Mouse (Mus musculus): ENCODE results near the gene Bach2. TPM values are rescaled to one million over a fixed set of nuclear protein-coding genes. Genes with fewer than 3 reads are reported as not detected.
A peak's percentile ranks its signal among the peaks of the same experiment; 100 is the strongest.

Gene Bach2
- polyA plus RNA-seq, 1 experiment = 57.6 TPM

DNA sequence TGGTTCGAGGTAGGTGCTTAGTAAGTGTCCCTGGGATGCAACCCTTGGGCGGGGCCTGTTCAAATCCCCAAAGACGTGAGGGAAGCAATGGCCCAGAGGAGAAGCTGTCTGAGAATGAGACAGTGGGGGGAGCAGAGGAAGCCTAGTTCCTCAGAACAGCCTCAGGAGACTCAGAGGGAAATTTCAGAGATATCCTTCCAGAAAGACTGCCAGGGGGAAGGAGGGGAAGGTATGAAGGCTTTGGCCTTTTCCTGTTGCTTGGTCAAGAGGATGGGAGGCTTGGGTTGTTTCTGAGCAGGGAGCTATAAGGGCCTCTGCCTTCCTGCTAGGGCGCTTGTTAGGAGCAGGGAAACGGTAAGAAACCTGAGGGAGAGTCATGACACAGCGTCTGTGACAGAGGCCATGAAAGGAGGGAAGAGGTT is 137.9 kb downstream of the Bach2 start:
- Histone ChIP-seq H3K4me3 (replicated peaks; ENCODE audit: control insufficient read depth, low read depth, low read length) (no peak overlapping the region), H3K4me1 (ENCODE audit: control insufficient read depth, insufficient read depth, low read length) (peaks cover 5% of the 10 kb centered on the region; the same call in 1 of the 2 replicates), H3K27ac (ENCODE audit: control insufficient read depth, insufficient read depth, low read depth, low read length, poor library complexity) (no peak overlapping the region)
- WGBS = 46% methylated on average over 6 of the region's 6 CpGs
- no peak for TF ChIP-seq CTCF (IDR thresholded peaks at IDR 0.05; ENCODE audit: control insufficient read depth, insufficient read depth, low read length)
- TF ChIP-seq POLR2A (IDR thresholded peaks at IDR 0.05; ENCODE audit: borderline replicate concordance, control insufficient read depth, low read depth, low read length) = no peak

DNA sequence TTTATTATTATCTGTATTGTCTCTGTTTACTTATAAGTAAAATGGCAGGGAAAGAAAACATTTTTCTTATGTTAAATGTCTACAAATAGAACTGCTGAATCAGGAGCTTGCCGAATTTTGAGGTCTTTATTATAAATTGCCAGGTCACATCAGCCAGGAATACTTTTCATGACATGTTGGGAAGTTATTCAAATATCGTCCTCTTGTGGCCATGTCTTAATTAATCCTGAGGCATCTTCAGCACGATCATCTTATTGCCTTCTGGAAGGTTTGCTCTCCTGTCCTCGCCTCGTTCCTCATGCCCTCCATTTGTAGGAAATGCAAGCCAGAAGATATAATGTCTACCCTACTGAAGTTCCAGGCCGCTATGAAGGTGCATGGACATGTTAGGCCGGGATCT is 140.5 kb downstream of the Bach2 start:
- H3K4me1 ChIP-seq (ENCODE audit: control insufficient read depth, insufficient read depth, low read length) = no peaks in the 10 kb centered on the region
- TF ChIP-seq POLR2A (IDR thresholded peaks at IDR 0.05; ENCODE audit: borderline replicate concordance, control insufficient read depth, low read depth, low read length) (no peak), CTCF (IDR thresholded peaks at IDR 0.05; ENCODE audit: control insufficient read depth, insufficient read depth, low read length) (no peak)
- no peak overlapping the region for H3K4me3 ChIP-seq (replicated peaks; ENCODE audit: control insufficient read depth, low read depth, low read length)
- 73% methylated on average over 7 of the region's 7 CpGs for WGBS
- H3K27ac ChIP-seq (ENCODE audit: control insufficient read depth, insufficient read depth, low read depth, low read length, poor library complexity) = no peak overlapping the region

DNA sequence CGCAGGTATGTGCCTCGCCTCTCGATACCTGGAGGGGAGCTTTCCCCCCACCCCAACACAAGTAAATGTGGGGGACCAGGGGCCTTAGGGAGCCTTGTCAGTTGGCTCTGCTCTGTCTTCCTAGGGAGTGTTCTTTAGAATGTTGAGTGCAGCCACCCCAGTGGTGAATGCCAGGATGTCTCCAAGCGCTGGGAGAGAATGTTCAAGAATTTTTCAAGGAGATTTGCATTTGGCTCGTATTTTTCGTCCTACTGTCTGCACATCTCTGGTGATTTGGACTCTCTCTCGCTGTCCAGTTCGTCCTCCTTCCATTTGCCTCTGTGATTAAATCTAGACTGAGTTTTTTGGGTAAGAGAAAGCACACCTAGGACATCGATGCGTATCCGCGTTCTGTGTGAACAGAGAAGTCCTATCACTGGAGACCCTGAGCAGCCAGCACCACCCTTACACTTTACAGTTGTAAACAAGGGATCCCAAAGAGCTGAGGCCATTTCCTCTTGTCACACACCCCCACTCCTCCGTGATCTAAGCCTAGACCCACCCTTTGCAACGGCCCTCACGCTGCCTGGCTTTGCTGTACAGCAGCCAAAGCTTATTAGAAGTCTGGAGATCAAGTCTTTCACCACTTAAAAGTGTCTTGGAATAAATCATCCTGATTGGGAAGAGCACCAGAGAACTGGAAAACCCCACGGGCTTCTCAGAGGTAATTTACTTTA is 143.2 kb downstream of the Bach2 start:
- TF ChIP-seq POLR2A (IDR thresholded peaks at IDR 0.05; ENCODE audit: borderline replicate concordance, control insufficient read depth, low read depth, low read length) = no peak
- TF ChIP-seq CTCF (IDR thresholded peaks at IDR 0.05; ENCODE audit: control insufficient read depth, insufficient read depth, low read length) = no peak
- Histone ChIP-seq H3K27ac (ENCODE audit: control insufficient read depth, insufficient read depth, low read depth, low read length, poor library complexity) (no peak overlapping the region), H3K4me1 (ENCODE audit: control insufficient read depth, insufficient read depth, low read length) (peaks cover 2% of the 10 kb centered on the region), H3K4me3 (replicated peaks; ENCODE audit: control insufficient read depth, low read depth, low read length) (no peak overlapping the region)
- 80% methylated on average over 16 of the region's 16 CpGs for WGBS

DNA sequence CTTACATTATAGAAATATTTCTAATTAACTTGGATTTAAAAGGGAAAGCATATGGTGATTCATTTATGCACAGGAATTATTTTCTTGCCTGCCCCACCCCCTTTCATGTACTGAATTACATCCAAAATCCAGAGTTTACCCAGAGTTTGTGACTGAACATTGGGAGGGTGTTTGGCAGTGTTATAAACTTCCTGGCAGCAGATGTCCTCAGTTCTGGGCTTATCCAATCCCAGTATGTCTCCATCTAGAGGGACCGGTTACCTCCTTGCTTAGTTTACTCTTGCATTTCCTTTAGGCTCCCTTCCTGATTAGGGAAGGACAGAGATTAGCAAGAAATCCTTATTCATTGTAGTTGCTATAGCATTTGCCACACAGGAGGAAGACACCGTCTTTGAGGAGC is 146.5 kb downstream of the Bach2 start:
- Histone ChIP-seq H3K4me1 (ENCODE audit: control insufficient read depth, insufficient read depth, low read length) (peaks cover 4% of the 10 kb centered on the region), H3K27ac (ENCODE audit: control insufficient read depth, insufficient read depth, low read depth, low read length, poor library complexity) (no peak overlapping the region), H3K4me3 (replicated peaks; ENCODE audit: control insufficient read depth, low read depth, low read length) (no peak overlapping the region)
- no peak for TF ChIP-seq CTCF (IDR thresholded peaks at IDR 0.05; ENCODE audit: control insufficient read depth, insufficient read depth, low read length)
- TF ChIP-seq POLR2A (IDR thresholded peaks at IDR 0.05; ENCODE audit: borderline replicate concordance, control insufficient read depth, low read depth, low read length) = no peak
- WGBS = 60% methylated on average over 2 of the region's 2 CpGs

DNA sequence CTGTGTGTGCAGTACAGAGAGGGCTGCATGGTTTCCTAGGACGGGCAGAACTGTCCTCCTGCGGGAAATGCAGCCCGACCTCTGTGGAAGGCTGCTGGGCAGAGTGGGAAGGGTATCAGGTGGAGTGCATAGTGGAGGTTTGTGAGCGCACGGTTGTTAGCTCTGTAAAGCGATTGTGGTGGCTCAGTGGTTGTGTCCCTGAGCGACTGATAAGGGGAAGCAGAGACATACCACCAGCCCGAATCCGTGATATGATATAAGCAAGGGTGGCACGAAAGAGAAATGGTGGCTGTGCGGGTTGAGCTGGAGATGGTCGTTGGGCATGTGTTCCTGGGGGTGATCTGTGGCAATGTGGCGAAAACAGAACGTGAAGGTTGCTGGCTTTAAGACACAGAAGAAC is 147.0 kb downstream of the Bach2 start:
- WGBS = 61% methylated on average over 14 of the region's 14 CpGs
- Histone ChIP-seq H3K4me1 (ENCODE audit: control insufficient read depth, insufficient read depth, low read length) (peaks cover 4% of the 10 kb centered on the region), H3K27ac (ENCODE audit: control insufficient read depth, insufficient read depth, low read depth, low read length, poor library complexity) (no peak overlapping the region), H3K4me3 (replicated peaks; ENCODE audit: control insufficient read depth, low read depth, low read length) (no peak overlapping the region)
- TF ChIP-seq CTCF (IDR thresholded peaks at IDR 0.05; ENCODE audit: control insufficient read depth, insufficient read depth, low read length) (no peak), POLR2A (IDR thresholded peaks at IDR 0.05; ENCODE audit: borderline replicate concordance, control insufficient read depth, low read depth, low read length) (no peak)

DNA sequence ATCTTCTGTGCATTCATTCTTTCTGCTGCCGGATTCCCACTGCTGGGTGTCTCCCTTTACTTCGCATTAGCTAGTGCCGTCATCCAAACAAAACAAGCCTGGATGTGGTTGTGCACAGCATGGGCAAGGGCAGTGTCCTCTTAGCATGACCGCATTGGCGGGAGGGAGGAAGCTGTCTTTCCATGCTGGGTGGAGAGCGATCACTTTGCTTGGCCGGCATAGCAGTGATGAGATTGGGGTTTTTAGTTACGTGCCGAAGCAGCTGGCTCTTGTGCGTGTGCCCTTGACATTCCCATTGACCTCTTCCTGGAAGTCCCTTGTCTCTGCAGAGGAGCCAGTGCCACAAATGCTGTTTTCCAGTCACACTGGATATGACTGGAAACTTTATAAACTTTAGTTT is 147.7 kb downstream of the Bach2 start:
- no peak overlapping the region for H3K4me3 ChIP-seq (replicated peaks; ENCODE audit: control insufficient read depth, low read depth, low read length)
- WGBS = 90% methylated on average over 10 of the region's 10 CpGs
- H3K4me1 ChIP-seq (ENCODE audit: control insufficient read depth, insufficient read depth, low read length) = peaks cover 4% of the 10 kb centered on the region
- no peak overlapping the region for H3K27ac ChIP-seq (ENCODE audit: control insufficient read depth, insufficient read depth, low read depth, low read length, poor library complexity)
- TF ChIP-seq CTCF (IDR thresholded peaks at IDR 0.05; ENCODE audit: control insufficient read depth, insufficient read depth, low read length) (no peak), POLR2A (IDR thresholded peaks at IDR 0.05; ENCODE audit: borderline replicate concordance, control insufficient read depth, low read depth, low read length) (no peak)

DNA sequence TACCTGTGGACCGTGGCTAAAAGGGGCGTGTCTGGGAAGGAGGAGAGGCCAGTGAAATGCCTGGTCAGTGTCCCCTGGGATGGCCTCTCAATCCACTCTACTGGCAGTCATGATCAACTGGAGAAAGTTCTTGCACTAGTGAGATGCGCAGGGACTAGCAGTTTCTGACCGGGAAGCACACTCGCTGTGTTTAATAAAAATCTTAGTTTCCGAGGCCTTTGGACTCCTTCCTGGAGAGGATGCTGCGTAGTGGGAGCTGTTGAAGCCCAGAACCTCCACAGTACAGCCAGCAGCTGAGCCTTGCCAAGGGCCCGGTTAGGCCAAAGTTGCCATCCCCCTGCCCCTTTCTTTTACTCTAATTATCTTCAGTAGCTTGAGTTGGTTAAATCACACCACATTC is 148.3 kb downstream of the Bach2 start:
- 81% methylated on average over 8 of the region's 8 CpGs for WGBS
- Histone ChIP-seq H3K27ac (ENCODE audit: control insufficient read depth, insufficient read depth, low read depth, low read length, poor library complexity) (no peak overlapping the region), H3K4me3 (replicated peaks; ENCODE audit: control insufficient read depth, low read depth, low read length) (no peak overlapping the region), H3K4me1 (ENCODE audit: control insufficient read depth, insufficient read depth, low read length) (peaks cover 4% of the 10 kb centered on the region)
- TF ChIP-seq CTCF (IDR thresholded peaks at IDR 0.05; ENCODE audit: control insufficient read depth, insufficient read depth, low read length) (no peak), POLR2A (IDR thresholded peaks at IDR 0.05; ENCODE audit: borderline replicate concordance, control insufficient read depth, low read depth, low read length) (no peak)

DNA sequence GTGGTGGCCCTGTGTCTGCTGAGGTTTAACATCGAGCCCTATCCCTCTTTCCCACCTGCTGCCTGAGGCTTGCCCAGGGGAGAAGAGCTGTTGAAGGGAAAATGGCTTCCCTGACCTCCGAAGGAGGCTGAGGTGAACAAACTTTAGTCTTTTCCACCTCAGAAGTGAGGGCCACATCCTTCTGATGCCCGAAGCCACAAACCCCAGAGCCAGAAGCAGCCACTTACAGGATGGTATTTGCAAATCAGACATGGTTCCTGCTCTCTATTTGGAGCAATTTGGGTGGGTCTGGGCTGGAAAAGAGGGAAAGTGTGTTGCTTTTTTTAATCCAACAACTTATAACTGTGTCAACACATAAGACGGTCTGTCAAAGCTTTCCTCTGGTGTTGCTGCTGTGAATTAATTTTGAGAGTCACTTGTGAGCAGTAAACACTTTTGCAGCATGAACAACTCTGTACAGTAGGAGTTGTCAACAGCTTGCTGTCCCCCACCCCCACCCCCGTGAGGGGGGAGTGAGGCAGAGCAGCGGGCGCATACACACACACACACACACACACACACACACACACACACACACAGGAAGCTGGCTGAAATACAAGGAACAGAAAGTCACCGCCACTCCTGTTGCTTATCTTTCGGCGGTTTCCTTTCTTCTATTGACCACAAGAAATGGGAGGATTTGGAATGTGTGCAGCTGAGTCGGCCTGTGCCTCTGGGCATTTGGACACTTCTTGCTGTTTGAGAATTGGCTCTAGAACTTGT is 149.1 kb downstream of the Bach2 start:
- no peak overlapping the region for H3K4me3 ChIP-seq (replicated peaks; ENCODE audit: control insufficient read depth, low read depth, low read length)
- peaks cover 4% of the 10 kb centered on the region for H3K4me1 ChIP-seq (ENCODE audit: control insufficient read depth, insufficient read depth, low read length)
- 4% methylated on average over 11 of the region's 11 CpGs for WGBS
- no peak for TF ChIP-seq POLR2A (IDR thresholded peaks at IDR 0.05; ENCODE audit: borderline replicate concordance, control insufficient read depth, low read depth, low read length)
- no peak for TF ChIP-seq CTCF (IDR thresholded peaks at IDR 0.05; ENCODE audit: control insufficient read depth, insufficient read depth, low read length)
- peak overlapping the region; percentile 18; the same call in 1 of the 2 replicates for H3K27ac ChIP-seq (ENCODE audit: control insufficient read depth, insufficient read depth, low read depth, low read length, poor library complexity)
